In the genomic region with DNA sequence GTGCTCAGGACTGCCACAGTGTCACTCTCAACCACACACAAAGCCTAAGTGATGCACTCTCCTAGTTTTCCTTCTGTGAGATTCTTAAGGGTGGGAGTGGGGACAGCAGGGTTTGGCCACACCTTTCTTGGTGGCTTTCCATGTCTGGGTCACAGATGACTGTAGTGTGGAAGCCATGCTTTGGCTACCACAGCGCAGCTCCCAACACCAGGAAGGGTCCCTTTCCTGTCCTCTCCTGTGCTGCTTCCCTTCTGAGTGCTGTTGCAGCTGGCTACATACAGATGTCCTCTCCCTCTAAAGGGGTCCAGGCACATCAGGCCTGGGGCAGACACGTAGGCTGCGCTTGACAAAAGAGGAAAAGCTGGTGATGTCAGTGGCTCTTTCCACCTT, we compare ENCODE assay signal across 8 mouse cellular contexts. TPM values are rescaled to one million over a fixed set of nuclear protein-coding genes. Genes with fewer than 3 reads are reported as not detected.
A peak's percentile ranks its signal among the peaks of the same experiment; 100 is the strongest.
DNase-seq lines count a peak whose midpoint lies in the region; ATAC-seq lines count a peak whose summit lies in the region.

No protein-coding gene starts in this region.

- peak; percentile 17 for DNase-seq in 416B (ENCODE audit: low read depth)
- no peak for DNase-seq in limb, embryonic 10.5 days (ENCODE audit: low spot score)
- DNase-seq in gastrocnemius, postnatal 14 days: no peak
- no peak for DNase-seq in ovary, adult 18-20 months (ENCODE audit: low spot score)
- DNase-seq in gastrocnemius, adult 8-10 months (ENCODE audit: low spot score in 2 of 2): no peak

- peak overlapping the region; percentile 94 for H3K27ac ChIP-seq in brown adipose tissue, adult 24 weeks (replicated peaks; ENCODE audit: low read depth, low read length)
- peak overlapping the region; percentile 97 for H3K27ac ChIP-seq in heart, embryonic 16.5 days (ENCODE audit: low read length)
- H3K27ac ChIP-seq in limb, embryonic 10.5 days: peak overlapping the region; percentile 95
- H3K27ac ChIP-seq in stomach, embryonic 15.5 days: peak overlapping the region; percentile 93

- 63% methylated on average over 3 of the region's 3 CpGs for WGBS in heart, embryonic 16.5 days
- WGBS in limb, embryonic 10.5 days: 87% methylated on average over 3 of the region's 3 CpGs
- 63% methylated on average over 3 of the region's 3 CpGs for WGBS in stomach, embryonic 15.5 days

- peak overlapping the region; percentile 66 for H3K9ac ChIP-seq in heart, embryonic 16.5 days (ENCODE audit: low read length)
- no peak overlapping the region for H3K9ac ChIP-seq in stomach, embryonic 15.5 days

- intact Hi-C loops in gastrocnemius, postnatal 14 days (cut with DNase I; ENCODE audit: low total_unique reads): no loop called here

- H3K9me3 ChIP-seq in heart, embryonic 16.5 days (replicated peaks; ENCODE audit: control insufficient read depth, low read length): no peaks in the 10 kb centered on the region
- no peaks in the 10 kb centered on the region for H3K9me3 ChIP-seq in limb, embryonic 10.5 days (replicated peaks)
- H3K9me3 ChIP-seq in stomach, embryonic 15.5 days: no peaks in the 10 kb centered on the region

- ATAC-seq in heart, embryonic 16.5 days (replicated peaks; ENCODE audit: extremely low read depth, insufficient read depth, low FRiP score): peak; percentile 41
- 0 out of 2 replicates have a peak, but pooled peaks have one; percentile 20 for ATAC-seq in stomach, embryonic 15.5 days (ENCODE audit: insufficient read depth, low FRiP score, low read depth)

- peak overlapping the region; percentile 38 for H3K4me2 ChIP-seq in heart, embryonic 16.5 days (ENCODE audit: low read depth, low read length)
- no peak overlapping the region for H3K4me2 ChIP-seq in stomach, embryonic 15.5 days

- no peak overlapping the region for H3K4me3 ChIP-seq in brown adipose tissue, adult 24 weeks (ENCODE audit: insufficient read depth, low read depth, low read length)
- H3K4me3 ChIP-seq in heart, embryonic 16.5 days (ENCODE audit: low read length): no peak overlapping the region
- peak overlapping the region; percentile 14 for H3K4me3 ChIP-seq in limb, embryonic 10.5 days
- no peak overlapping the region for H3K4me3 ChIP-seq in stomach, embryonic 15.5 days (replicated peaks)

- peaks cover 2% of the 10 kb centered on the region; the same call in 1 of the 2 replicates for H3K36me3 ChIP-seq in heart, embryonic 16.5 days (ENCODE audit: control insufficient read depth, insufficient read depth)
- H3K36me3 ChIP-seq in limb, embryonic 10.5 days: peaks cover 66% of the 10 kb centered on the region
- H3K36me3 ChIP-seq in stomach, embryonic 15.5 days: no peaks in the 10 kb centered on the region

- no peaks in the 10 kb centered on the region for H3K27me3 ChIP-seq in heart, embryonic 16.5 days (ENCODE audit: control insufficient read depth, insufficient read depth, low read length)
- no peaks in the 10 kb centered on the region for H3K27me3 ChIP-seq in limb, embryonic 10.5 days (ENCODE audit: low read depth, poor library complexity, severe bottlenecking)
- H3K27me3 ChIP-seq in stomach, embryonic 15.5 days (replicated peaks): no peaks in the 10 kb centered on the region

- H3K4me1 ChIP-seq in brown adipose tissue, adult 24 weeks (ENCODE audit: control insufficient read depth, insufficient read depth, insufficient read length, low read length): peaks cover 62% of the 10 kb centered on the region
- H3K4me1 ChIP-seq in heart, embryonic 16.5 days (ENCODE audit: control insufficient read depth, insufficient read depth, low read length): peaks cover 66% of the 10 kb centered on the region
- peaks cover 90% of the 10 kb centered on the region for H3K4me1 ChIP-seq in limb, embryonic 10.5 days
- H3K4me1 ChIP-seq in stomach, embryonic 15.5 days: peaks cover 34% of the 10 kb centered on the region

RNA-seq across cellular contexts. Expression of gene Fmnl3, which starts 36.6 kb away (rescaled TPM):
- 3.6 and 6.7 TPM in 2 replicates for polyA plus RNA-seq in brown adipose tissue, adult 24 weeks (2012; ENCODE audit: insufficient read depth, insufficient read length, missing spikeins)
- 13.0 and 16.6 TPM in 2 replicates for polyA plus RNA-seq in heart, embryonic 16.5 days (2015; fragmentation: Nextera tagmentation; extraction: Ambion mirVana)
- polyA plus RNA-seq in limb, embryonic 10.5 days (2016; fragmentation: Nextera tagmentation; extraction: Ambion mirVana): 30.4 and 42.2 TPM in 2 replicates
- polyA plus RNA-seq in stomach, embryonic 15.5 days (2015; fragmentation: Nextera tagmentation; extraction: Ambion mirVana): 18.2 and 21.3 TPM in 2 replicates
- 10 to 100 TPM; 13.3 to 13.6 TPM for total RNA-seq in gastrocnemius, postnatal 14 days (2021)
- total RNA-seq in gastrocnemius, adult 8-10 months (2022): 1 to 10 TPM; 3.3 to 5.4 (median 3.9) TPM

RNA-seq across cellular contexts. Expression of gene Fam186b, which starts 38.0 kb away (rescaled TPM):
- not detected in 2 replicates for polyA plus RNA-seq in brown adipose tissue, adult 24 weeks (2012; ENCODE audit: insufficient read depth, insufficient read length, missing spikeins)
- polyA plus RNA-seq in heart, embryonic 16.5 days (2015; fragmentation: Nextera tagmentation; extraction: Ambion mirVana): 0.13 and 0.16 TPM in 2 replicates
- 0.21 and 0.29 TPM in 2 replicates for polyA plus RNA-seq in limb, embryonic 10.5 days (2016; fragmentation: Nextera tagmentation; extraction: Ambion mirVana)
- 0.06 and 0.23 TPM in 2 replicates for polyA plus RNA-seq in stomach, embryonic 15.5 days (2015; fragmentation: Nextera tagmentation; extraction: Ambion mirVana)
- not detected for total RNA-seq in gastrocnemius, postnatal 14 days (2021)
- total RNA-seq in gastrocnemius, adult 8-10 months (2022): not detected

RNA-seq across cellular contexts. Expression of gene Prpf40b, which starts 38.8 kb away (rescaled TPM):
- 17.9 and 18.5 TPM in 2 replicates for polyA plus RNA-seq in brown adipose tissue, adult 24 weeks (2012; ENCODE audit: insufficient read depth, insufficient read length, missing spikeins)
- 36.0 and 46.6 TPM in 2 replicates for polyA plus RNA-seq in heart, embryonic 16.5 days (2015; fragmentation: Nextera tagmentation; extraction: Ambion mirVana)
- 59.3 and 71.2 TPM in 2 replicates for polyA plus RNA-seq in limb, embryonic 10.5 days (2016; fragmentation: Nextera tagmentation; extraction: Ambion mirVana)
- polyA plus RNA-seq in stomach, embryonic 15.5 days (2015; fragmentation: Nextera tagmentation; extraction: Ambion mirVana): 42.8 and 46.3 TPM in 2 replicates
- total RNA-seq in gastrocnemius, postnatal 14 days (2021): 10 to 100 TPM; 18.4 to 20.8 TPM
- total RNA-seq in gastrocnemius, adult 8-10 months (2022): 10 to 100 TPM; 22.5 to 28.5 (median 25.7) TPM

RNA-seq across cellular contexts. Expression of gene Tmbim6, which starts 59.0 kb away (rescaled TPM):
- polyA plus RNA-seq in brown adipose tissue, adult 24 weeks (2012; ENCODE audit: insufficient read depth, insufficient read length, missing spikeins): 290 and 634 TPM in 2 replicates
- 273 and 290 TPM in 2 replicates for polyA plus RNA-seq in heart, embryonic 16.5 days (2015; fragmentation: Nextera tagmentation; extraction: Ambion mirVana)
- 272 and 296 TPM in 2 replicates for polyA plus RNA-seq in limb, embryonic 10.5 days (2016; fragmentation: Nextera tagmentation; extraction: Ambion mirVana)
- 425 and 426 TPM in 2 replicates for polyA plus RNA-seq in stomach, embryonic 15.5 days (2015; fragmentation: Nextera tagmentation; extraction: Ambion mirVana)
- 100 to 1,000 TPM; 167 to 170 TPM for total RNA-seq in gastrocnemius, postnatal 14 days (2021)
- 100 to 1,000 TPM; 194 to 210 (median 203) TPM for total RNA-seq in gastrocnemius, adult 8-10 months (2022)
